Mouse (Mus musculus) forebrain, postnatal 0 days (tissue): ENCODE results near the gene Nr4a1. TPM values are rescaled to one million over a fixed set of nuclear protein-coding genes. Genes with fewer than 3 reads are reported as not detected.

Experiments used
- ATAC-seq: fragments of 200-750 bp; cut with Nextera tagmentation; 2 replicates; pipeline ENCODE4 v1.8.0; 2017; ENCODE audit warnings: mild to moderate bottlenecking, moderate library complexity
- DNase-seq: peaks from one replicate; pipeline ENCODE4 v3.0.0-alpha.2; 2015
- H3K27ac ChIP-seq: fragments of 300-500 bp; sonication (generic); 2 replicates; pipeline ENCODE4 v1.5.1; 2014; ENCODE audit warnings: low read depth, mild to moderate bottlenecking, antibody characterized with exemption, low read length, moderate library complexity, mixed read lengths
- H3K27me3 ChIP-seq: fragments of 300-500 bp; sonication (generic); 2 replicates; pipeline ENCODE4 v1.6.1; 2014; ENCODE audit warnings: mild to moderate bottlenecking, low read length, mixed read lengths; ENCODE audit not compliant: insufficient read depth
- H3K36me3 ChIP-seq: fragments of 300-500 bp; sonication (generic); 2 replicates; pipeline ENCODE4 v1.6.1; 2014; ENCODE audit warnings: mild to moderate bottlenecking, moderate library complexity; ENCODE audit not compliant: insufficient read depth
- H3K4me1 ChIP-seq: fragments of 300-500 bp; sonication (generic); 2 replicates; pipeline ENCODE4 v1.6.1; 2014; ENCODE audit warnings: antibody characterized with exemption; ENCODE audit not compliant: insufficient read depth
- H3K4me2 ChIP-seq: fragments of 300-500 bp; sonication (generic); 2 replicates; pipeline ENCODE4 v1.6.1; 2014; ENCODE audit warnings: low read depth, mild to moderate bottlenecking, moderate library complexity
- H3K4me3 ChIP-seq: fragments of 300-500 bp; sonication (generic); 2 replicates; pipeline ENCODE4 v1.5.1; 2014; ENCODE audit warnings: low read depth, low read length, mixed read lengths
- H3K9ac ChIP-seq: fragments of 300-500 bp; sonication (generic); 2 replicates; pipeline ENCODE4 v1.6.1; 2014; ENCODE audit warnings: mild to moderate bottlenecking
- H3K9me3 ChIP-seq: fragments of 300-500 bp; sonication (generic); 2 replicates; pipeline ENCODE4 v1.6.1; 2016; ENCODE audit warnings: low read length
- CTCF ChIP-seq: sonication (generic); IDR thresholded peaks from 2 replicates; pipeline ENCODE4 v1.5.1; 2016; ENCODE audit warnings: antibody characterized with exemption, control low read depth, low read depth
- WGBS: fragments of 180-500 bp; shearing (Covaris S2); extraction: QIAGEN DNeasy Blood & Tissue Kit; methylation state at CpG from one replicate; pipeline ENCODE4 v1.1.7; 2014; 5-methylcytosine and 5-hydroxymethylcytosine counted together
- polyA plus RNA-seq: library from polyadenylated mRNA; unstranded; fragments of >200 nt; fragmentation: Nextera tagmentation; extraction: Ambion mirVana; gene quantifications from 2 replicates; pipeline ENCODE4 v1.2.1, GENCODE M21; 2015
- total RNA-seq: library from RNA; depleted of rRNA; stranded (reverse); fragments of >200 nt; gene quantifications from 2 replicates; pipeline ENCODE4 v1.2.3, GENCODE M21; 2014; rRNA removed

Gene Nr4a1
- total and polyA plus RNA-seq, 2 experiments from 2014 or later = 8.5 to 9.6 TPM

- DNase-seq (no peak), ATAC-seq (no peak)
- H3K9ac ChIP-seq = no peak overlapping the region
- no peak overlapping the region for H3K27ac ChIP-seq
- no peaks in the 10 kb centered on the region for H3K9me3 ChIP-seq
- H3K4me3 ChIP-seq = no peak overlapping the region
- TF ChIP-seq CTCF = no peak
- 94% methylated on average over 6 of the region's 6 CpGs for WGBS
- H3K27me3 ChIP-seq = no peaks in the 10 kb centered on the region
- H3K4me1 ChIP-seq = peaks cover 8% of the 10 kb centered on the region; the same call in 1 of the 2 replicates
- no peaks in the 10 kb centered on the region for H3K36me3 ChIP-seq
- H3K4me2 ChIP-seq = no peak overlapping the region
Measured at GRCm38 (mm10) chr15:101320010-101320617, 66.0 kb downstream of the Nr4a1 start.

GRCm38 (mm10) chr15:101320618-101321041 lies 66.6 kb downstream of the Nr4a1 start:
- Histone ChIP-seq H3K4me1 (peaks cover 8% of the 10 kb centered on the region; the same call in 1 of the 2 replicates), H3K36me3 (no peaks in the 10 kb centered on the region), H3K9ac (no peak overlapping the region), H3K9me3 (no peaks in the 10 kb centered on the region), H3K4me3 (no peak overlapping the region), H3K27ac (no peak overlapping the region), H3K4me2 (no peak overlapping the region), H3K27me3 (no peaks in the 10 kb centered on the region)
- no peak for TF ChIP-seq CTCF
- 77% methylated on average over 6 of the region's 6 CpGs for WGBS
- no peak for ATAC-seq
- no peak for DNase-seq

- Histone ChIP-seq H3K4me3 (no peak overlapping the region), H3K9ac (no peak overlapping the region), H3K36me3 (no peaks in the 10 kb centered on the region), H3K9me3 (no peaks in the 10 kb centered on the region), H3K4me2 (no peak overlapping the region), H3K4me1 (peaks cover 5% of the 10 kb centered on the region; the same call in 1 of the 2 replicates), H3K27ac (no peak overlapping the region), H3K27me3 (no peaks in the 10 kb centered on the region)
- DNase-seq (no peak), ATAC-seq (no peak)
- TF ChIP-seq CTCF = no peak
- 63% methylated on average over 5 of the region's 5 CpGs for WGBS
Measured at GRCm38 (mm10) chr15:101321126-101321525, 67.1 kb downstream of the Nr4a1 start.

GRCm38 (mm10) chr15:101322106-101322505 lies 68.0 kb downstream of the Nr4a1 start:
- no peak for TF ChIP-seq CTCF
- no peak overlapping the region for H3K4me3 ChIP-seq
- no peak overlapping the region for H3K27ac ChIP-seq
- H3K9ac ChIP-seq = no peak overlapping the region
- H3K27me3 ChIP-seq = no peaks in the 10 kb centered on the region
- ATAC-seq (no peak), DNase-seq (no peak)
- H3K36me3 ChIP-seq = no peaks in the 10 kb centered on the region
- 77% methylated on average over 5 of the region's 5 CpGs for WGBS
- no peaks in the 10 kb centered on the region for H3K4me1 ChIP-seq
- no peak overlapping the region for H3K4me2 ChIP-seq
- no peaks in the 10 kb centered on the region for H3K9me3 ChIP-seq

GRCm38 (mm10) chr15:101322640-101323039 lies 68.6 kb downstream of the Nr4a1 start:
- H3K27me3 ChIP-seq = no peaks in the 10 kb centered on the region
- no peak for TF ChIP-seq CTCF
- H3K4me3 ChIP-seq = no peak overlapping the region
- H3K4me1 ChIP-seq = no peaks in the 10 kb centered on the region
- no peaks in the 10 kb centered on the region for H3K36me3 ChIP-seq
- H3K27ac ChIP-seq = no peak overlapping the region
- H3K9ac ChIP-seq = no peak overlapping the region
- 88% methylated on average over 7 of the region's 7 CpGs for WGBS
- ATAC-seq (no peak), DNase-seq (no peak)
- no peaks in the 10 kb centered on the region for H3K9me3 ChIP-seq
- H3K4me2 ChIP-seq = no peak overlapping the region

- no peak overlapping the region for H3K9ac ChIP-seq
- no peaks in the 10 kb centered on the region for H3K27me3 ChIP-seq
- no peaks in the 10 kb centered on the region for H3K9me3 ChIP-seq
- H3K4me1 ChIP-seq = no peaks in the 10 kb centered on the region
- ATAC-seq = no peak
- WGBS = 92% methylated on average over 5 of the region's 5 CpGs
- no peak for TF ChIP-seq CTCF
- no peak for DNase-seq
- no peak overlapping the region for H3K27ac ChIP-seq
- no peaks in the 10 kb centered on the region for H3K36me3 ChIP-seq
- H3K4me2 ChIP-seq = no peak overlapping the region
- H3K4me3 ChIP-seq = no peak overlapping the region
Measured at GRCm38 (mm10) chr15:101323511-101323910, 69.4 kb downstream of the Nr4a1 start.

Other genes with a start within 250 kb of the Nr4a1 start
- gene Gm47841, start 206.9 kb upstream of the Nr4a1 start, total RNA-seq = not detected in 2 replicates
- gene Gm47841, start 206.9 kb upstream of the Nr4a1 start, polyA plus RNA-seq = not detected in 2 replicates
- gene Fignl2, start 175.7 kb upstream of the Nr4a1 start, total RNA-seq = 0.85 and 1.3 TPM in 2 replicates
- gene Fignl2, start 175.7 kb upstream of the Nr4a1 start, polyA plus RNA-seq = 0.06 TPM in 1 of 2 replicates, not detected in the other
- gene Ankrd33, start 138.5 kb upstream of the Nr4a1 start, total RNA-seq = not detected in 2 replicates
- not detected in 2 replicates for gene Ankrd33, start 138.5 kb upstream of the Nr4a1 start, polyA plus RNA-seq
- gene Acvrl1, start 125.7 kb upstream of the Nr4a1 start, total RNA-seq = 8.7 and 10.7 TPM in 2 replicates
- 5.8 and 6.0 TPM in 2 replicates for gene Acvrl1, start 125.7 kb upstream of the Nr4a1 start, polyA plus RNA-seq
- 74.2 and 80.4 TPM in 2 replicates for gene Acvr1b, start 80.2 kb upstream of the Nr4a1 start, total RNA-seq
- 13.2 and 17.4 TPM in 2 replicates for gene Acvr1b, start 80.2 kb upstream of the Nr4a1 start, polyA plus RNA-seq
- gene Grasp, start 30.1 kb upstream of the Nr4a1 start, total RNA-seq = 8.8 and 11.1 TPM in 2 replicates
- gene Grasp, start 30.1 kb upstream of the Nr4a1 start, polyA plus RNA-seq = 3.3 and 3.4 TPM in 2 replicates
- gene Atg101, start 30.0 kb downstream of the Nr4a1 start, total RNA-seq = 56.3 and 60.0 TPM in 2 replicates
- 81.3 and 94.4 TPM in 2 replicates for gene Atg101, start 30.0 kb downstream of the Nr4a1 start, polyA plus RNA-seq
- 0.54 and 1.00 TPM in 2 replicates for gene 6030408B16Rik, start 38.9 kb downstream of the Nr4a1 start, total RNA-seq
- 0.30 and 0.77 TPM in 2 replicates for gene 6030408B16Rik, start 38.9 kb downstream of the Nr4a1 start, polyA plus RNA-seq
- 0.29 TPM in 1 of 2 replicates, not detected in the other for gene Krt80, start 115.9 kb downstream of the Nr4a1 start, total RNA-seq
- gene Krt80, start 115.9 kb downstream of the Nr4a1 start, polyA plus RNA-seq = 0.16 and 0.23 TPM in 2 replicates
- gene Krt7, start 156.8 kb downstream of the Nr4a1 start, total RNA-seq = 0.29 and 0.31 TPM in 2 replicates
- 0.24 and 0.47 TPM in 2 replicates for gene Krt7, start 156.8 kb downstream of the Nr4a1 start, polyA plus RNA-seq
- 0.15 and 0.52 TPM in 2 replicates for gene Krt87, start 184.5 kb downstream of the Nr4a1 start, total RNA-seq
- gene Krt87, start 184.5 kb downstream of the Nr4a1 start, polyA plus RNA-seq = 0.36 and 0.38 TPM in 2 replicates
- not detected in 2 replicates for gene Krt88, start 193.5 kb downstream of the Nr4a1 start, total RNA-seq
- gene Krt88, start 193.5 kb downstream of the Nr4a1 start, polyA plus RNA-seq = not detected in 2 replicates
- not detected in 2 replicates for gene Krt81, start 209.5 kb downstream of the Nr4a1 start, total RNA-seq
- gene Krt81, start 209.5 kb downstream of the Nr4a1 start, polyA plus RNA-seq = not detected in 2 replicates
- gene Krt86, start 219.2 kb downstream of the Nr4a1 start, total RNA-seq = 0.14 TPM in 1 of 2 replicates, not detected in the other
- gene Krt86, start 219.2 kb downstream of the Nr4a1 start, polyA plus RNA-seq = 0.11 and 0.19 TPM in 2 replicates
- not detected in 2 replicates for gene Krt83, start 237.2 kb downstream of the Nr4a1 start, total RNA-seq
- not detected in 2 replicates for gene Krt83, start 237.2 kb downstream of the Nr4a1 start, polyA plus RNA-seq